Mouse (Mus musculus) liver, postnatal 0 days (tissue): ENCODE measurements around the gene Ice1.

Experiments
- CTCF ChIP-seq: sonication (generic); IDR thresholded peaks from 2 replicates; pipeline ENCODE4 v1.5.1; 2016; ENCODE audit warnings: antibody characterized with exemption, low read depth
- EP300 ChIP-seq: IDR thresholded peaks from 2 replicates; pipeline ENCODE4 v1.6.1; 2016; ENCODE audit warnings: antibody characterized with exemption, low read depth, mild to moderate bottlenecking

GRCm38 (mm10) chr13:70656329-70656728 is 18.9 kb upstream of the Ice1 start:
- no peak for TF ChIP-seq CTCF
- TF ChIP-seq EP300, result no peak
